Mouse (Mus musculus): ENCODE measurements around the gene Gm8653.
"Not testable (repeated sequence)": the region's sequence is repeated elsewhere in the genome, so short reads cannot be mapped to it uniquely, and the experiment has no call there.

Gm8653 gene

GRCm38 (mm10) chr7:22201164-22201563, at the start of gene Gm8653:
Gene Gm8653, minus strand, starts transcription at chr7:22201264.
- DNase-seq (ENCODE audit: low spot score): not testable (repeated sequence)

GRCm38 (mm10) chr7:22229384-22229783, 28.3 kb upstream of the Gm8653 start, which contains the start of gene Gm8453:
Gene Gm8453, minus strand, starts transcription at chr7:22229484.
- not testable (repeated sequence) for DNase-seq (ENCODE audit: low spot score)

GRCm38 (mm10) chr7:22189077-22189476, 12.0 kb downstream of the Gm8653 start, which contains the start of gene Vmn1r143:
Gene Vmn1r143, plus strand, starts transcription at chr7:22189377.
- not testable (repeated sequence) for DNase-seq (ENCODE audit: low spot score)

- DNase-seq (ENCODE audit: low spot score): not testable (repeated sequence)
These were observed 37.1 kb downstream of the Gm8653 start, which contains the start of gene Vmn1r142 for GRCm38 (mm10) chr7:22163935-22164334. Gene Vmn1r142, minus strand, starts transcription at chr7:22164035.
